Mouse (Mus musculus) neural tube, embryonic 11.5 days (tissue): Measurements from ENCODE around the gene Ints5. TPM values are rescaled to one million over a fixed set of nuclear protein-coding genes. Genes with fewer than 3 reads are reported as not detected.
A peak's percentile ranks its signal among the peaks of the same experiment; 100 is the strongest.

Experiments used
- ATAC-seq: fragments of 200-750 bp; cut with Nextera tagmentation; 2 replicates; pipeline ENCODE4 v1.8.0; 2017; ENCODE audit warnings: moderate number of reproducible peaks, mild to moderate bottlenecking, moderate TSS enrichment, moderate library complexity; ENCODE audit not compliant: insufficient read depth, low FRiP score, low TSS enrichment
- DNase-seq: peaks from one replicate; pipeline ENCODE4 v3.0.0-alpha.2; 2015; ENCODE audit warnings: low spot score
- H3K27ac ChIP-seq: fragments of 300-500 bp; sonication (generic); 2 replicates; pipeline ENCODE4 v1.5.1; 2014; ENCODE audit warnings: low read depth, mild to moderate bottlenecking, low read length
- H3K27me3 ChIP-seq: fragments of 300-500 bp; sonication (generic); 2 replicates; pipeline ENCODE4 v1.6.1; 2014; ENCODE audit warnings: mild to moderate bottlenecking, low read length, mixed read lengths; ENCODE audit not compliant: control insufficient read depth, insufficient read depth
- H3K36me3 ChIP-seq: fragments of 300-500 bp; sonication (generic); 2 replicates; pipeline ENCODE4 v1.6.1; 2014; ENCODE audit warnings: mild to moderate bottlenecking, low read length, moderate library complexity, mixed read lengths; ENCODE audit not compliant: control insufficient read depth, insufficient read depth
- H3K4me1 ChIP-seq: fragments of 300-500 bp; sonication (generic); 2 replicates; pipeline ENCODE4 v1.6.1; 2014; ENCODE audit warnings: low read length, mixed read lengths; ENCODE audit not compliant: control insufficient read depth, insufficient read depth
- H3K4me2 ChIP-seq: fragments of 300-500 bp; sonication (generic); 2 replicates; pipeline ENCODE4 v1.6.1; 2014; ENCODE audit warnings: low read depth, mild to moderate bottlenecking, moderate library complexity
- H3K4me3 ChIP-seq: fragments of 300-500 bp; sonication (generic); 2 replicates; pipeline ENCODE4 v1.5.1; 2014; ENCODE audit warnings: low read depth, low read length
- H3K9ac ChIP-seq: fragments of 300-500 bp; sonication (generic); 2 replicates; pipeline ENCODE4 v1.6.1; 2014; ENCODE audit warnings: mild to moderate bottlenecking, low read length
- H3K9me3 ChIP-seq: fragments of 300-500 bp; sonication (generic); 2 replicates; pipeline ENCODE4 v1.6.1; 2016; ENCODE audit warnings: low read length; ENCODE audit not compliant: control insufficient read depth
- WGBS: fragments of 180-500 bp; shearing (Covaris S2); extraction: QIAGEN DNeasy Blood & Tissue Kit; methylation state at CpG from one replicate; pipeline ENCODE4 v1.1.7; 2014; 5-methylcytosine and 5-hydroxymethylcytosine counted together
- microRNA-seq: library from miRNA; unstranded; fragments of <30 nt; microRNA quantifications from one replicate; pipeline ENCODE4, GENCODE M21; 2016
- polyA plus RNA-seq: library from polyadenylated mRNA; unstranded; fragments of >200 nt; fragmentation: Nextera tagmentation; extraction: Ambion mirVana; gene quantifications from 2 replicates; pipeline ENCODE4 v1.2.1, GENCODE M21; 2014

Gene Ints5
- polyA plus RNA-seq, 1 experiment from 2014 or later, result 49.9 TPM

- no peak for ATAC-seq
- Histone ChIP-seq H3K4me2 (no peak overlapping the region), H3K9me3 (no peaks in the 10 kb centered on the region)
Measured at GRCm38 (mm10) chr19:8944062-8944461, 51.3 kb downstream of the Ints5 start.

GRCm38 (mm10) chr19:8944750-8945149 is 51.9 kb downstream of the Ints5 start:
- no peak overlapping the region for H3K9ac ChIP-seq
- WGBS, result 59% methylated on average over 5 of the region's 5 CpGs
- peaks cover 30% of the 10 kb centered on the region for H3K36me3 ChIP-seq
- no peaks in the 10 kb centered on the region for H3K9me3 ChIP-seq
- H3K4me3 ChIP-seq, result no peak overlapping the region
- H3K4me2 ChIP-seq, result no peak overlapping the region
- ATAC-seq (no peak), DNase-seq (peak; percentile 77)
- H3K4me1 ChIP-seq, result peaks cover 9% of the 10 kb centered on the region; the same call in 1 of the 2 replicates
- no peaks in the 10 kb centered on the region for H3K27me3 ChIP-seq
- no peak overlapping the region for H3K27ac ChIP-seq

More at GRCm38 (mm10) chr19:8944062-8944461, 51.3 kb downstream of the Ints5 start:
- H3K36me3 ChIP-seq, result peaks cover 28% of the 10 kb centered on the region
- H3K27me3 ChIP-seq, result no peaks in the 10 kb centered on the region
- no peak overlapping the region for H3K9ac ChIP-seq
- DNase-seq, result no peak
- no peak overlapping the region for H3K27ac ChIP-seq
- WGBS, result 82% methylated on average over 5 of the region's 5 CpGs
- peaks cover 9% of the 10 kb centered on the region; the same call in 1 of the 2 replicates for H3K4me1 ChIP-seq
- H3K4me3 ChIP-seq, result no peak overlapping the region; the same call in 1 of the 2 replicates

- H3K4me1 ChIP-seq, result peaks cover 9% of the 10 kb centered on the region; the same call in 1 of the 2 replicates
- H3K4me3 ChIP-seq, result no peak overlapping the region
- no peak overlapping the region for H3K27ac ChIP-seq
- ATAC-seq, result no peak
- no peak overlapping the region for H3K9ac ChIP-seq
- H3K27me3 ChIP-seq, result no peaks in the 10 kb centered on the region
- no peak overlapping the region for H3K4me2 ChIP-seq
- H3K9me3 ChIP-seq, result no peaks in the 10 kb centered on the region
- H3K36me3 ChIP-seq, result peaks cover 30% of the 10 kb centered on the region
- WGBS, result 86% methylated on average over 6 of the region's 6 CpGs
- no peak for DNase-seq
Measured at GRCm38 (mm10) chr19:8945251-8945650, 52.4 kb downstream of the Ints5 start.

GRCm38 (mm10) chr19:8946929-8947328 is 54.1 kb downstream of the Ints5 start:
- no peak overlapping the region for H3K4me3 ChIP-seq
- no peak overlapping the region for H3K9ac ChIP-seq
- no peaks in the 10 kb centered on the region for H3K27me3 ChIP-seq
- H3K9me3 ChIP-seq, result no peaks in the 10 kb centered on the region
- H3K4me1 ChIP-seq, result peaks cover 6% of the 10 kb centered on the region; the same call in 1 of the 2 replicates
- DNase-seq, result no peak
- ATAC-seq, result no peak
- WGBS, result 95% methylated on average over 7 of the region's 7 CpGs
- H3K4me2 ChIP-seq, result no peak overlapping the region
- no peak overlapping the region for H3K27ac ChIP-seq
- peaks cover 36% of the 10 kb centered on the region for H3K36me3 ChIP-seq

Small RNA genes lying within 50 kb of the gene (microRNA-seq; reads per million reads assigned to microRNA genes)
- not detected for gene Mir5136

Other genes starting within 250 kb of the Ints5 start
- gene Chrm1, start 229.2 kb upstream of the Ints5 start, polyA plus RNA-seq, result 0.05 TPM in 2 replicates
- 132 and 135 TPM in 2 replicates for gene Slc3a2, start 169.6 kb upstream of the Ints5 start, polyA plus RNA-seq
- gene Wdr74, start 157.2 kb upstream of the Ints5 start, polyA plus RNA-seq, result 87.8 and 92.8 TPM in 2 replicates
- 1.4 and 2.1 TPM in 2 replicates for gene 1700092M07Rik, start 152.3 kb upstream of the Ints5 start, polyA plus RNA-seq
- 97.6 and 103 TPM in 2 replicates for gene Stx5a, start 151.6 kb upstream of the Ints5 start, polyA plus RNA-seq
- gene Nxf1, start 135.9 kb upstream of the Ints5 start, polyA plus RNA-seq, result 243 and 245 TPM in 2 replicates
- gene Tmem223, start 122.0 kb upstream of the Ints5 start, polyA plus RNA-seq, result 181 and 195 TPM in 2 replicates
- gene Tmem179b, start 118.5 kb upstream of the Ints5 start, polyA plus RNA-seq, result 41.8 and 46.7 TPM in 2 replicates
- gene Taf6l, start 106.6 kb upstream of the Ints5 start, polyA plus RNA-seq, result 20.7 and 22.4 TPM in 2 replicates
- gene Polr2g, start 94.4 kb upstream of the Ints5 start, polyA plus RNA-seq, result 172 and 182 TPM in 2 replicates
- gene Zbtb3, start 90.5 kb upstream of the Ints5 start, polyA plus RNA-seq, result 6.6 and 7.2 TPM in 2 replicates
- 50.6 and 51.6 TPM in 2 replicates for gene Ttc9c, start 73.7 kb upstream of the Ints5 start, polyA plus RNA-seq
- 5.7 and 6.1 TPM in 2 replicates for gene Hnrnpul2, start 73.0 kb upstream of the Ints5 start, polyA plus RNA-seq
- 0.57 TPM in 1 of 2 replicates, not detected in the other for gene AC129217.1, start 63.2 kb upstream of the Ints5 start, polyA plus RNA-seq
- gene Bscl2, start 55.5 kb upstream of the Ints5 start, polyA plus RNA-seq, result 54.1 and 55.3 TPM in 2 replicates
- 137 and 151 TPM in 2 replicates for gene Gng3, start 53.8 kb upstream of the Ints5 start, polyA plus RNA-seq
- 0.32 and 0.44 TPM in 2 replicates for gene Lrrn4cl, start 42.2 kb upstream of the Ints5 start, polyA plus RNA-seq
- gene Ubxn1, start 21.5 kb upstream of the Ints5 start, polyA plus RNA-seq, result 182 and 186 TPM in 2 replicates
- 52.9 and 55.0 TPM in 2 replicates for gene Uqcc3, start 12.1 kb upstream of the Ints5 start, polyA plus RNA-seq
- 93.5 and 93.8 TPM in 2 replicates for gene Lbhd1, start 9.3 kb upstream of the Ints5 start, polyA plus RNA-seq
- gene Gm49403, start 9.1 kb upstream of the Ints5 start, polyA plus RNA-seq, result not detected in 2 replicates
- 103 and 112 TPM in 2 replicates for gene 1810009A15Rik, start 4.2 kb upstream of the Ints5 start, polyA plus RNA-seq
- not detected in 2 replicates for gene Gm49416, start 4.1 kb upstream of the Ints5 start, polyA plus RNA-seq
- 116 and 128 TPM in 2 replicates for gene Ganab, start 5.1 kb downstream of the Ints5 start, polyA plus RNA-seq
- gene B3gat3, start 27.4 kb downstream of the Ints5 start, polyA plus RNA-seq, result 50.6 and 59.0 TPM in 2 replicates
- gene Rom1, start 36.4 kb downstream of the Ints5 start, polyA plus RNA-seq, result 0.88 and 1.2 TPM in 2 replicates
- 7.9 and 9.3 TPM in 2 replicates for gene Eml3, start 36.5 kb downstream of the Ints5 start, polyA plus RNA-seq
- 55.6 and 57.5 TPM in 2 replicates for gene Mta2, start 48.9 kb downstream of the Ints5 start, polyA plus RNA-seq
- gene Tut1, start 60.8 kb downstream of the Ints5 start, polyA plus RNA-seq, result 30.2 and 36.3 TPM in 2 replicates
- 468 and 469 TPM in 2 replicates for gene Eef1g, start 74.0 kb downstream of the Ints5 start, polyA plus RNA-seq
- gene Ahnak, start 96.3 kb downstream of the Ints5 start, polyA plus RNA-seq, result 4.4 and 4.5 TPM in 2 replicates
- gene Scgb1a1, start 195.0 kb downstream of the Ints5 start, polyA plus RNA-seq, result not detected in 2 replicates
- 12.2 and 14.5 TPM in 2 replicates for gene Asrgl1, start 242.6 kb downstream of the Ints5 start, polyA plus RNA-seq